Mouse (Mus musculus) activated CD4-positive, CD25-positive, alpha-beta regulatory T cell, adult 4 months (primary cell): ENCODE measurements around the gene Atf7. TPM values are rescaled to one million over a fixed set of nuclear protein-coding genes. Genes with fewer than 3 reads are reported as not detected.

Experiments used
- ATAC-seq: one replicate; pipeline ENCODE4 v1.8.0; 2017
- polyA plus RNA-seq, 2 experiments: library from polyadenylated mRNA; unstranded; fragments of 100-300 nt; shearing (Covaris generic); gene quantifications; one replicate each; pipeline ENCODE4 v1.2.1; 2017

Gene Atf7
- polyA plus RNA-seq, 2 experiments from 2014 or later = 32.4 to 36.5 TPM

DNA sequence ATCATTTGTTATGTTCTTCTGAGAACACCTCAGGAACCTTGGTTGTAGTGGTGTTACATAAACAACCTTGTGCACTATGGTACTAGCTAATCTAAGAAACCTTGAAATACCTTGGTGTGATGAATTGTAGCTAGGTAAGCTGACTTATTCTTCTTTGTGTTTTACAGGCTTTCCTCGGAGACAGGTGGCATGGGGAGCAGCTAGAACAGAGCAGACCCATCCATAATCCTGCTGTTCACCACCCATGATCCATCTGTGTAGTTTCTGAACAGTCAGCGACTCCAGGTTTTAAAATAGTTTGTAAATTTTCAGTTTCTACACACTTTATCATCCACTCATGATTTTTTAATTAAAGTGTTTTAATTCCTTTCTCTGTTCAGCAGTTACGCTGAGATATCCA, 126.9 kb downstream of the Atf7 start:
- no peak for ATAC-seq

DNA sequence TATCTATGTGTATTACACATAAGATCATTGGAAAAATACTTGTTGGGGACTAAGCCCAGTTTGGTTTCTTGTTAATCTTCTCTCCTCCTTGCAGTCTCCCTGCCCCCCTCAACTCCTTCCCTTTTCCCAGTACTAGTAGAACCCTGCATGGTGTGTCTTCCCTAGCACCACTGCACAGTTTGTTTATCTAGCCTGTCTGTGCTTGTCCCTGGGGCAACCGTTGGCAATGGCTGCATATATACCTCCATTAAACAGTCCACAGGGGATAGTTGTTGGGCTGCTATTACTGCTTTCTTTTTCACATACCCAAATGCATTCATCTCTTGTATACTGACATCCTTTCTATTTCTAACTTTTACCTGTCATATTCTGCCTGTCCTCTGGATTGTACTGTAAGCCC, 137.6 kb downstream of the Atf7 start:
- no peak for ATAC-seq

DNA sequence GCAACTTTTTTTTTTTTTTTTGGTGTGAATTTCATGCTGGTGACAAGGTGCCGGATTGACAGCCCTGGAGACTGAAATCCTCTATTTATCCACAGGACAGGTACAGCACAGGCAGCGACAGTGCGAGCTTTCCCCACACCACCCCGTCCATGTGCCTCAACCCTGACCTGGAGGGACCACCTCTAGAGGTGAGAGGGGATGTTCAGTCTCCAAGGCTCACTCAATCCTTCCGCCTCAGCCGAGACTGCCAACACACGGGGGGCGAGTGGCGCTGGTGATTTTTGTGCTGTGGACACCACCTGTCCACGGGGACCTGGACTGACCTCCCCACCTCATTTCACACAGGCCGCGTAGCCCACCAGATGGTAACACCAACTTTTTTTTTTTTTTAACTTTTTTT, 139.4 kb downstream of the Atf7 start:
- ATAC-seq = no peak

DNA sequence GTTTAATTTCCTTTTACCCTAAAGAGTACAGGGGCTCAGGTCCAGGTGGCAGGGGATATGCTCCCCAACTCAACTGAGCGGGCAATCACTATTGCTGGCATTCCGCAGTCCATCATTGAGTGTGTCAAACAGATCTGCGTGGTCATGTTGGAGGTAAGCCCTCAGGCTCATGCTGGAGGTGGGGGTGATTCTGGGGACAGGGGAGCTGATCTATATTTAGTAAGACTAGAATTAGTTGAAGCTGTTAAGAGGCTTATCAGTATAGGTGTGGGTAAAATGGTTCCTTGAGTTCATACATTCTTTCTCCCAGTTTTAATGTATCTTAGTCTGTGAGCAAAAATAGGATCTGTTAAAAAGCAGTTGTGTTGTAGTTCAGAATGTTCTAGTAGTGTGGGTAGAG, 142.1 kb downstream of the Atf7 start:
- ATAC-seq = no peak

Other genes starting within 250 kb of the Atf7 start
- 10 to 100 TPM; 20.6 to 21.6 TPM for gene Sp1, start 219.3 kb downstream of the Atf7 start, polyA plus RNA-seq
- not detected for gene Amhr2, start 180.1 kb downstream of the Atf7 start, polyA plus RNA-seq
- gene Prr13, start 166.4 kb downstream of the Atf7 start, polyA plus RNA-seq = 1,000 to 10,000 TPM; 1,157 to 1,321 TPM
- gene Pcbp2, start 154.9 kb downstream of the Atf7 start, polyA plus RNA-seq = 100 to 1,000 TPM; 208 to 220 TPM
- gene Gm10337, start 121.7 kb downstream of the Atf7 start, polyA plus RNA-seq = not detected
- 1 to 10 TPM; 5.5 to 6.2 TPM for gene Map3k12, start 108.4 kb downstream of the Atf7 start, polyA plus RNA-seq
- gene Tarbp2, start 107.3 kb downstream of the Atf7 start, polyA plus RNA-seq = 10 to 100 TPM; 25.3 to 25.9 TPM
- 1 to 10 TPM; 3.7 to 5.7 TPM for gene Npff, start 100.5 kb downstream of the Atf7 start, polyA plus RNA-seq
- 1 to 10 TPM in 1 of 2 experiments, not detected in 1; 1.5 TPM for gene Gm28047, start 397 bp downstream of the Atf7 start, polyA plus RNA-seq
- 100 to 1,000 TPM in 1 of 2 experiments, 10 to 100 TPM in 1; 48.2 to 100 TPM for gene Atp5g2, start 46.9 kb upstream of the Atf7 start, polyA plus RNA-seq
- gene Calcoco1, start 96.7 kb upstream of the Atf7 start, polyA plus RNA-seq = 10 to 100 TPM; 26.1 to 39.2 TPM